Mouse (Mus musculus) layer of hippocampus, postnatal 10 days (tissue): Measurements from ENCODE around the gene Prickle2. TPM values are rescaled to one million over a fixed set of nuclear protein-coding genes. Genes with fewer than 3 reads are reported as not detected.
A peak's percentile ranks its signal among the peaks of the same experiment; 100 is the strongest.

Source experiments
- DNase-seq, 2 experiments: peaks; one replicate each; pipeline ENCODE4 v3.0.0; 2021; ENCODE audit warnings: low spot score in 2 of 2
- total RNA-seq, 2 experiments: library from RNA; stranded (reverse); gene quantifications; 2 replicates each; pipeline ENCODE4 v1.2.3; 2021

The Prickle2 gene
- total RNA-seq, 2 experiments from 2014 or later: 118 to 121 TPM

- no peak for DNase-seq
Measured at GRCm38 (mm10) chr6:92596340-92596739, 109.6 kb downstream of the Prickle2 start.

GRCm38 (mm10) chr6:92589381-92590065 lies 116.4 kb downstream of the Prickle2 start:
- DNase-seq: no peak

- no peak for DNase-seq
Measured at GRCm38 (mm10) chr6:92584026-92584425, 121.9 kb downstream of the Prickle2 start.

- DNase-seq: no peak
Measured at GRCm38 (mm10) chr6:92575227-92575626, 130.7 kb downstream of the Prickle2 start.

- DNase-seq: no peak
Measured at GRCm38 (mm10) chr6:92572139-92572538, 133.8 kb downstream of the Prickle2 start.

GRCm38 (mm10) chr6:92570090-92570489 lies 135.9 kb downstream of the Prickle2 start:
- no peak for DNase-seq

GRCm38 (mm10) chr6:92569283-92569682 lies 136.7 kb downstream of the Prickle2 start:
- no peak for DNase-seq

- DNase-seq: no peak
Measured at GRCm38 (mm10) chr6:92559261-92559660, 146.7 kb downstream of the Prickle2 start.

- DNase-seq: no peak
Measured at GRCm38 (mm10) chr6:92555675-92556074, 150.3 kb downstream of the Prickle2 start.

GRCm38 (mm10) chr6:92553086-92553485 lies 152.9 kb downstream of the Prickle2 start:
- no peak for DNase-seq

GRCm38 (mm10) chr6:92549246-92549645 lies 156.7 kb downstream of the Prickle2 start:
- peak; percentile 17 to 36 for DNase-seq

GRCm38 (mm10) chr6:92545204-92545603 lies 160.8 kb downstream of the Prickle2 start:
- no peak for DNase-seq

- no peak for DNase-seq
Measured at GRCm38 (mm10) chr6:92543825-92544224, 162.1 kb downstream of the Prickle2 start.

GRCm38 (mm10) chr6:92542402-92543101 lies 163.4 kb downstream of the Prickle2 start:
- DNase-seq: no peak

GRCm38 (mm10) chr6:92534226-92535031 lies 171.5 kb downstream of the Prickle2 start:
- DNase-seq: peak; percentile 23 to 37

GRCm38 (mm10) chr6:92533306-92534063 lies 172.5 kb downstream of the Prickle2 start:
- no peak for DNase-seq

- no peak for DNase-seq
Measured at GRCm38 (mm10) chr6:92532896-92533295, 173.1 kb downstream of the Prickle2 start.

GRCm38 (mm10) chr6:92532331-92532730 lies 173.6 kb downstream of the Prickle2 start:
- DNase-seq: no peak

- no peak for DNase-seq
Measured at GRCm38 (mm10) chr6:92526212-92526611, 179.7 kb downstream of the Prickle2 start.

GRCm38 (mm10) chr6:92525646-92526045 lies 180.3 kb downstream of the Prickle2 start:
- no peak for DNase-seq

GRCm38 (mm10) chr6:92521526-92522075 lies 184.4 kb downstream of the Prickle2 start:
- DNase-seq: peak; percentile 76 to 83
